Mouse (Mus musculus): ENCODE results near the gene Glmn.

GRCm38 (mm10) chr5:107511326-107511725, 86.4 kb downstream of the Glmn start:
- TF ChIP-seq POLR2A (IDR thresholded peaks at IDR 0.05; ENCODE audit: borderline replicate concordance, extremely low read depth, insufficient read depth, insufficient read length, poor library complexity, severe bottlenecking) (no peak), CTCF (IDR thresholded peaks at IDR 0.05; ENCODE audit: borderline replicate concordance, extremely low read depth, insufficient read depth, insufficient read length) (no peak)
